Mouse (Mus musculus) urinary bladder, adult 2 months (tissue): ENCODE measurements around the gene 1700102P08Rik. TPM values are rescaled to one million over a fixed set of nuclear protein-coding genes. Genes with fewer than 3 reads are reported as not detected.

Experiments used
- polyA plus RNA-seq: library from polyadenylated mRNA; depleted of rRNA; stranded (reverse); fragments of >200 nt; gene quantifications from 2 replicates; pipeline ENCODE4 v1.2.3, GENCODE M21; 2012; rRNA removed

Gene 1700102P08Rik
- polyA plus RNA-seq, 1 experiment = 0.39 TPM

Other genes with a start within 250 kb of the 1700102P08Rik start
- gene Bsn, start 202.4 kb upstream of the 1700102P08Rik start, polyA plus RNA-seq = 0.41 and 0.44 TPM in 2 replicates
- gene Dag1, start 128.8 kb upstream of the 1700102P08Rik start, polyA plus RNA-seq = 38.3 and 71.9 TPM in 2 replicates
- 32.8 and 39.3 TPM in 2 replicates for gene Nicn1, start 102.4 kb upstream of the 1700102P08Rik start, polyA plus RNA-seq
- gene Amt, start 96.0 kb upstream of the 1700102P08Rik start, polyA plus RNA-seq = 34.0 and 35.5 TPM in 2 replicates
- gene Rhoa, start 86.7 kb upstream of the 1700102P08Rik start, polyA plus RNA-seq = 304 and 339 TPM in 2 replicates
- 80.0 and 107 TPM in 2 replicates for gene Tcta, start 86.6 kb upstream of the 1700102P08Rik start, polyA plus RNA-seq
- 703 and 735 TPM in 2 replicates for gene Gpx1, start 53.9 kb upstream of the 1700102P08Rik start, polyA plus RNA-seq
- 64.1 and 77.6 TPM in 2 replicates for gene Usp4, start 45.0 kb upstream of the 1700102P08Rik start, polyA plus RNA-seq
- gene Ccdc36, start 35.7 kb downstream of the 1700102P08Rik start, polyA plus RNA-seq = 0.06 TPM in 2 replicates
- not detected in 2 replicates for gene BC048562, start 43.7 kb downstream of the 1700102P08Rik start, polyA plus RNA-seq
- 24.5 and 25.9 TPM in 2 replicates for gene Ccdc71, start 67.7 kb downstream of the 1700102P08Rik start, polyA plus RNA-seq
- 83.4 and 103 TPM in 2 replicates for gene Klhdc8b, start 68.8 kb downstream of the 1700102P08Rik start, polyA plus RNA-seq
- 147 and 181 TPM in 2 replicates for gene Lamb2, start 86.9 kb downstream of the 1700102P08Rik start, polyA plus RNA-seq
- 133 and 144 TPM in 2 replicates for gene Usp19, start 97.8 kb downstream of the 1700102P08Rik start, polyA plus RNA-seq
- gene Qars, start 114.9 kb downstream of the 1700102P08Rik start, polyA plus RNA-seq = 145 and 162 TPM in 2 replicates
- gene Qrich1, start 124.0 kb downstream of the 1700102P08Rik start, polyA plus RNA-seq = 81.8 and 89.8 TPM in 2 replicates
- gene Impdh2, start 167.5 kb downstream of the 1700102P08Rik start, polyA plus RNA-seq = 93.9 and 106 TPM in 2 replicates
- 26.2 and 33.6 TPM in 2 replicates for gene Ndufaf3, start 174.6 kb downstream of the 1700102P08Rik start, polyA plus RNA-seq
- 120 and 184 TPM in 2 replicates for gene Dalrd3, start 177.1 kb downstream of the 1700102P08Rik start, polyA plus RNA-seq
- 48.9 and 59.1 TPM in 2 replicates for gene Wdr6, start 185.9 kb downstream of the 1700102P08Rik start, polyA plus RNA-seq
- gene P4htm, start 204.9 kb downstream of the 1700102P08Rik start, polyA plus RNA-seq = 21.6 and 21.7 TPM in 2 replicates